Mouse (Mus musculus): ENCODE measurements around the gene Fzr1. TPM values are rescaled to one million over a fixed set of nuclear protein-coding genes. Genes with fewer than 3 reads are reported as not detected.
A peak's percentile ranks its signal among the peaks of the same experiment; 100 is the strongest.

Gene Fzr1
- total and polyA plus RNA-seq, 2 experiments from 2014 or later = 98.3 to 147 TPM

GRCm38 (mm10) chr10:81413310-81414261 lies 35.3 kb upstream of the Fzr1 start:
- Histone ChIP-seq H3K27me3 (ENCODE audit: insufficient read depth, low read length) (no peaks in the 10 kb centered on the region), H3K27ac (ENCODE audit: low read depth, low read length) (no peak overlapping the region), H3K4me2 (ENCODE audit: low read depth, low read length, poor library complexity, severe bottlenecking) (peak overlapping the region; percentile 4; the same call in 1 of the 2 replicates), H3K4me3 (ENCODE audit: low read depth, low read length) (no peak overlapping the region), H3K36me3 (ENCODE audit: insufficient read depth, low read length) (peaks cover 7% of the 10 kb centered on the region; the same call in 1 of the 2 replicates), H3K4me1 (ENCODE audit: insufficient read depth, low read length) (peaks cover 6% of the 10 kb centered on the region; the same call in 1 of the 2 replicates), H3K9ac (replicated peaks; ENCODE audit: low read length, poor library complexity, severe bottlenecking) (no peak overlapping the region), H3K9me3 (ENCODE audit: low read length) (no peaks in the 10 kb centered on the region)
- 32% methylated on average over 26 of the region's 26 CpGs for WGBS
- ATAC-seq (ENCODE audit: low FRiP score) (no peak), DNase-seq (ENCODE audit: low spot score) (no peak)
- TF ChIP-seq CTCF (IDR thresholded peaks at IDR 0.05) = peak; percentile 31; the same call in 1 of the 2 replicates

DNA sequence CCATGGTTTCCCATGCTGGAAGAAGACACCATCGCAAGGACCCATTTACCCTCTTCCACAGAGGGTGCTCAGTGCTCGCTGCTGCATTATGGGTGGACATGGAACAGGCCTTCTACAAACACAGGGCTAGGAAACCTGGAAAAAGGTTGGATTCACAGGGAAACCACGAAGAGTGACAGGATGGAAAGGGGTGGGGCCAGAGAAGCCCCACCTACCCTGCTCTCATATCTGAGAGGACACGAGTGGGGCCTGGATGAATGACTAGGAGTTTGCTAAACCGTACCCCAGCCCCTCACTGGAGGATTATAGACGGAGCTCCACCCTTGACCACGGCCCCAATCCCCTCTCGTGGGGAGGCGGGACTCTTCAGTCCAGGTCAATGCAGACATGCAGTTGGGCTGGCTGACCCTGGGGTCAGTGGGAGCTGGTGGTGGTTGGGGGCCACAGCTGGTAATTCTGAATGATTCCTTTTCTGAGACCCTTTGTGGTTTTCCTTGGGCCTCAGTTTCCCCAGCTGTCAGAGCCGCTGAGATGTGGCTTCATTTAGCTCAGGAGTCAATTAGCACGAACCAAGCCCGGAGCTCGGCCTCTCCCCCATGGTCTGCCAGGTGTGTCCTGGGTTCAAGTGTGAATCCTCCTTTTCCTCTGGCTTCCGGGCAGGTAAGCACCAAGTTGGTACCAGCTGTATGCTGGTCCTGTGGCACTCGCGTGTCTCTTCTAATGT lies 34.4 kb upstream of the Fzr1 start:
- H3K4me1 ChIP-seq (ENCODE audit: insufficient read depth, low read length) = peaks cover 6% of the 10 kb centered on the region; the same call in 1 of the 2 replicates
- no peaks in the 10 kb centered on the region for H3K9me3 ChIP-seq (ENCODE audit: low read length)
- TF ChIP-seq CTCF (IDR thresholded peaks at IDR 0.05) = no peak
- ATAC-seq (ENCODE audit: low FRiP score) = no peak
- H3K9ac ChIP-seq (replicated peaks; ENCODE audit: low read length, poor library complexity, severe bottlenecking) = no peak overlapping the region
- H3K27me3 ChIP-seq (ENCODE audit: insufficient read depth, low read length) = 0 out of 2 replicates have a peak, but pooled peaks cover 3% of the 10 kb centered on the region
- H3K27ac ChIP-seq (ENCODE audit: low read depth, low read length) = 0 out of 2 replicates have a peak overlapping the region, but pooled peaks have one; percentile 55
- WGBS = 75% methylated on average over 16 of the region's 16 CpGs
- peaks cover 12% of the 10 kb centered on the region for H3K36me3 ChIP-seq (ENCODE audit: insufficient read depth, low read length)
- no peak overlapping the region for H3K4me3 ChIP-seq (ENCODE audit: low read depth, low read length)
- no peak overlapping the region for H3K4me2 ChIP-seq (ENCODE audit: low read depth, low read length, poor library complexity, severe bottlenecking)
- no peak for DNase-seq (ENCODE audit: low spot score)

- Histone ChIP-seq H3K27me3 (ENCODE audit: insufficient read depth, low read length) (0 out of 2 replicates have a peak, but pooled peaks cover 4% of the 10 kb centered on the region), H3K36me3 (ENCODE audit: insufficient read depth, low read length) (peaks cover 20% of the 10 kb centered on the region), H3K9ac (replicated peaks; ENCODE audit: low read length, poor library complexity, severe bottlenecking) (no peak overlapping the region; the same call in 1 of the 2 replicates), H3K4me2 (ENCODE audit: low read depth, low read length, poor library complexity, severe bottlenecking) (no peak overlapping the region), H3K4me3 (ENCODE audit: low read depth, low read length) (no peak overlapping the region), H3K27ac (ENCODE audit: low read depth, low read length) (peak overlapping the region; percentile 55; the same call in 1 of the 2 replicates), H3K4me1 (ENCODE audit: insufficient read depth, low read length) (peaks cover 6% of the 10 kb centered on the region; the same call in 1 of the 2 replicates), H3K9me3 (ENCODE audit: low read length) (no peaks in the 10 kb centered on the region)
- DNase-seq (ENCODE audit: low spot score) (peak; percentile 84), ATAC-seq (ENCODE audit: low FRiP score) (peak; percentile 18; the same call in 1 of the 2 replicates)
- no peak for TF ChIP-seq CTCF (IDR thresholded peaks at IDR 0.05)
- WGBS = 55% methylated on average over 18 of the region's 18 CpGs
Measured at GRCm38 (mm10) chr10:81411471-81412400, 33.4 kb upstream of the Fzr1 start.

DNA sequence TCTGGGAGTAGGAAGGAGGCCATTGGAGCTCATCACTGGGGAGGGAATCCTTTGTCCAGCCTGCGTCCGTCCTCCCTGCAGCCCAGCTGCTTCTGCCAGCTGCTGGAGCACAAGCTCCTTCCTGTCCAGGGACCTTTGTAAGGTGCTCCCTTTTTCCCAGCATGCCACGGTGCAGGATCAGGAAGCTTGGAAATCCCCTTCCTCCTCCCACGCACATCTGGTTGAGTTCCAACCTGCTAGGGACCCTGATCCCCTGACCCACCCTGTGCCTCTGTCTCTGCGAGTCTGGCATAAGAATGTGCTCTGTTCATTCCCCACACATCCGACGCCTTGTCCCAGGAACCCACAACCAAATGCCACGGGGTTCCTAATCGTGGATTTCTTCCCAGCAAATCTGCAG lies 32.7 kb upstream of the Fzr1 start:
- H3K9me3 ChIP-seq (ENCODE audit: low read length) = no peaks in the 10 kb centered on the region
- TF ChIP-seq CTCF (IDR thresholded peaks at IDR 0.05) = no peak
- ATAC-seq (ENCODE audit: low FRiP score) (no peak), DNase-seq (ENCODE audit: low spot score) (no peak)
- H3K4me3 ChIP-seq (ENCODE audit: low read depth, low read length) = no peak overlapping the region
- peak overlapping the region; percentile 55; the same call in 1 of the 2 replicates for H3K27ac ChIP-seq (ENCODE audit: low read depth, low read length)
- H3K4me1 ChIP-seq (ENCODE audit: insufficient read depth, low read length) = 0 out of 2 replicates have a peak, but pooled peaks cover 6% of the 10 kb centered on the region
- peaks cover 27% of the 10 kb centered on the region for H3K36me3 ChIP-seq (ENCODE audit: insufficient read depth, low read length)
- no peak overlapping the region for H3K4me2 ChIP-seq (ENCODE audit: low read depth, low read length, poor library complexity, severe bottlenecking)
- WGBS = 66% methylated on average over 9 of the region's 9 CpGs
- 0 out of 2 replicates have a peak, but pooled peaks cover 4% of the 10 kb centered on the region for H3K27me3 ChIP-seq (ENCODE audit: insufficient read depth, low read length)
- no peak overlapping the region for H3K9ac ChIP-seq (replicated peaks; ENCODE audit: low read length, poor library complexity, severe bottlenecking)

- Histone ChIP-seq H3K9me3 (ENCODE audit: low read length) (no peaks in the 10 kb centered on the region), H3K4me3 (ENCODE audit: low read depth, low read length) (no peak overlapping the region), H3K9ac (replicated peaks; ENCODE audit: low read length, poor library complexity, severe bottlenecking) (no peak overlapping the region), H3K36me3 (ENCODE audit: insufficient read depth, low read length) (peaks cover 34% of the 10 kb centered on the region), H3K27me3 (ENCODE audit: insufficient read depth, low read length) (0 out of 2 replicates have a peak, but pooled peaks cover 4% of the 10 kb centered on the region), H3K27ac (ENCODE audit: low read depth, low read length) (no peak overlapping the region), H3K4me1 (ENCODE audit: insufficient read depth, low read length) (0 out of 2 replicates have a peak, but pooled peaks cover 6% of the 10 kb centered on the region), H3K4me2 (ENCODE audit: low read depth, low read length, poor library complexity, severe bottlenecking) (no peak overlapping the region)
- no peak for ATAC-seq (ENCODE audit: low FRiP score)
- TF ChIP-seq CTCF (IDR thresholded peaks at IDR 0.05) = no peak
- no peak for DNase-seq (ENCODE audit: low spot score)
- WGBS = 71% methylated on average over 4 of the region's 4 CpGs
Measured at GRCm38 (mm10) chr10:81410350-81410749, 32.0 kb upstream of the Fzr1 start.

Measured in midbrain, postnatal 0 days (tissue).